Mouse (Mus musculus) stomach, postnatal 0 days (tissue): ENCODE measurements around the gene Atp2a1.
"Not testable (repeated sequence)": the region's sequence is repeated elsewhere in the genome, so short reads cannot be mapped to it uniquely, and the experiment has no call there.

Experiments
- CTCF ChIP-seq: IDR thresholded peaks from 2 replicates; pipeline ENCODE4 v1.5.1; 2016; ENCODE audit warnings: antibody characterized with exemption, low read depth, mild to moderate bottlenecking, moderate library complexity
- EP300 ChIP-seq: optimal IDR thresholded peaks from 2 replicates; pipeline ENCODE3; 2016; ENCODE audit warnings: antibody characterized with exemption

DNA sequence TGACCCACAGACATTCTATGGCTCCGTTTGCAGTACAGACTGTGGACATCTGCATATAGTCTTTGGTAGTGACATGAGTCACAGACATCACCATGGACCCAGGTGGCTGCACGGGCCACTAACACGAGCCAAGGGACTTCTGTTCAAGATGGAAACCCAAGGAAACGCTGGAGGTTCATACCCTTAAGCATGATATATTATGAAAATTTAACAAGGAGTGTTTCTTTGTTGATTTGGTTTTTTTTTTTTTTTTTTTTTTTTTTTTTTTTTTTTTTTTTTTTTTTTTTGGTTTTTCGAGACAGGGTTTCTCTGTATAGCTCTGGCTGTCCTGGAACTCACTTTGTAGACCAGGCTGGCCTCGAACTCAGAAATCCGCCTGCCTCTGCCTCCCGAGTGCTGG, 60.4 kb downstream of the Atp2a1 start:
- TF ChIP-seq CTCF, EP300: not testable (repeated sequence)
